Mouse (Mus musculus) forebrain, postnatal 0 days (tissue): ENCODE data around the gene Armc7. TPM values are rescaled to one million over a fixed set of nuclear protein-coding genes. Genes with fewer than 3 reads are reported as not detected.
A peak's percentile ranks its signal among the peaks of the same experiment; 100 is the strongest.

Source experiments
- ATAC-seq: fragments of 200-750 bp; cut with Nextera tagmentation; 2 replicates; pipeline ENCODE4 v1.8.0; 2017; ENCODE audit warnings: mild to moderate bottlenecking, moderate library complexity
- DNase-seq: peaks from one replicate; pipeline ENCODE4 v3.0.0-alpha.2; 2015
- H3K27ac ChIP-seq: fragments of 300-500 bp; sonication (generic); 2 replicates; pipeline ENCODE4 v1.5.1; 2014; ENCODE audit warnings: low read depth, mild to moderate bottlenecking, antibody characterized with exemption, low read length, moderate library complexity, mixed read lengths
- H3K27me3 ChIP-seq: fragments of 300-500 bp; sonication (generic); 2 replicates; pipeline ENCODE4 v1.6.1; 2014; ENCODE audit warnings: mild to moderate bottlenecking, low read length, mixed read lengths; ENCODE audit not compliant: insufficient read depth
- H3K36me3 ChIP-seq: fragments of 300-500 bp; sonication (generic); 2 replicates; pipeline ENCODE4 v1.6.1; 2014; ENCODE audit warnings: mild to moderate bottlenecking, moderate library complexity; ENCODE audit not compliant: insufficient read depth
- H3K4me1 ChIP-seq: fragments of 300-500 bp; sonication (generic); 2 replicates; pipeline ENCODE4 v1.6.1; 2014; ENCODE audit warnings: antibody characterized with exemption; ENCODE audit not compliant: insufficient read depth
- H3K4me2 ChIP-seq: fragments of 300-500 bp; sonication (generic); 2 replicates; pipeline ENCODE4 v1.6.1; 2014; ENCODE audit warnings: low read depth, mild to moderate bottlenecking, moderate library complexity
- H3K4me3 ChIP-seq: fragments of 300-500 bp; sonication (generic); 2 replicates; pipeline ENCODE4 v1.5.1; 2014; ENCODE audit warnings: low read depth, low read length, mixed read lengths
- H3K9ac ChIP-seq: fragments of 300-500 bp; sonication (generic); 2 replicates; pipeline ENCODE4 v1.6.1; 2014; ENCODE audit warnings: mild to moderate bottlenecking
- H3K9me3 ChIP-seq: fragments of 300-500 bp; sonication (generic); 2 replicates; pipeline ENCODE4 v1.6.1; 2016; ENCODE audit warnings: low read length
- CTCF ChIP-seq: sonication (generic); IDR thresholded peaks from 2 replicates; pipeline ENCODE4 v1.5.1; 2016; ENCODE audit warnings: antibody characterized with exemption, control low read depth, low read depth
- WGBS: fragments of 180-500 bp; shearing (Covaris S2); extraction: QIAGEN DNeasy Blood & Tissue Kit; methylation state at CpG from one replicate; pipeline ENCODE4 v1.1.7; 2014; 5-methylcytosine and 5-hydroxymethylcytosine counted together
- polyA plus RNA-seq: library from polyadenylated mRNA; unstranded; fragments of >200 nt; fragmentation: Nextera tagmentation; extraction: Ambion mirVana; gene quantifications from 2 replicates; pipeline ENCODE4 v1.2.1, GENCODE M21; 2015
- total RNA-seq: library from RNA; depleted of rRNA; stranded (reverse); fragments of >200 nt; gene quantifications from 2 replicates; pipeline ENCODE4 v1.2.3, GENCODE M21; 2014

The Armc7 gene
- total and polyA plus RNA-seq, 2 experiments from 2014 or later: 11.2 TPM

GRCm38 (mm10) chr11:115433342-115433741, 42.1 kb upstream of the Armc7 start:
- DNase-seq (no peak), ATAC-seq (no peak)
- Histone ChIP-seq H3K9ac (no peak overlapping the region), H3K27me3 (no peaks in the 10 kb centered on the region), H3K27ac (no peak overlapping the region), H3K36me3 (peaks cover 38% of the 10 kb centered on the region), H3K4me3 (no peak overlapping the region), H3K4me2 (no peak overlapping the region), H3K4me1 (peaks cover 5% of the 10 kb centered on the region; the same call in 1 of the 2 replicates), H3K9me3 (no peaks in the 10 kb centered on the region)
- 78% methylated on average over 6 of the region's 6 CpGs for WGBS
- TF ChIP-seq CTCF: no peak

- ATAC-seq: peak; percentile 76
- no peak overlapping the region for H3K27ac ChIP-seq
- 5% methylated on average over 31 of the region's 31 CpGs for WGBS
- no peak for TF ChIP-seq CTCF
- peak overlapping the region; percentile 48 for H3K4me2 ChIP-seq
- peaks cover 22% of the 10 kb centered on the region for H3K36me3 ChIP-seq
- H3K27me3 ChIP-seq: no peaks in the 10 kb centered on the region
- H3K4me1 ChIP-seq: peaks cover 5% of the 10 kb centered on the region; the same call in 1 of the 2 replicates
- peak overlapping the region; percentile 18 for H3K4me3 ChIP-seq
- DNase-seq: peak; percentile 65
- H3K9ac ChIP-seq: peak overlapping the region; percentile 42
- H3K9me3 ChIP-seq: no peaks in the 10 kb centered on the region
Observed at GRCm38 (mm10) chr11:115435596-115436337, 39.7 kb upstream of the Armc7 start.

- TF ChIP-seq CTCF: no peak
- no peak overlapping the region for H3K4me2 ChIP-seq
- H3K27me3 ChIP-seq: no peaks in the 10 kb centered on the region
- ATAC-seq (no peak), DNase-seq (no peak)
- peaks cover 4% of the 10 kb centered on the region; the same call in 1 of the 2 replicates for H3K36me3 ChIP-seq
- H3K27ac ChIP-seq: no peak overlapping the region
- WGBS: 77% methylated on average over 5 of the region's 5 CpGs
- H3K4me3 ChIP-seq: no peak overlapping the region
- no peak overlapping the region for H3K9ac ChIP-seq
- H3K4me1 ChIP-seq: peaks cover 5% of the 10 kb centered on the region; the same call in 1 of the 2 replicates
- no peaks in the 10 kb centered on the region for H3K9me3 ChIP-seq
Observed at GRCm38 (mm10) chr11:115437571-115438122, 37.8 kb upstream of the Armc7 start.

- WGBS: 88% methylated on average over 3 of the region's 3 CpGs
- no peak overlapping the region for H3K4me2 ChIP-seq
- H3K36me3 ChIP-seq: no peaks in the 10 kb centered on the region
- ATAC-seq (no peak), DNase-seq (no peak)
- H3K9me3 ChIP-seq: no peaks in the 10 kb centered on the region
- no peak for TF ChIP-seq CTCF
- no peaks in the 10 kb centered on the region for H3K27me3 ChIP-seq
- peaks cover 5% of the 10 kb centered on the region; the same call in 1 of the 2 replicates for H3K4me1 ChIP-seq
- H3K4me3 ChIP-seq: no peak overlapping the region
- H3K9ac ChIP-seq: no peak overlapping the region
- no peak overlapping the region for H3K27ac ChIP-seq
Observed at GRCm38 (mm10) chr11:115439326-115439725, 36.1 kb upstream of the Armc7 start.

- Histone ChIP-seq H3K27me3 (no peaks in the 10 kb centered on the region), H3K4me2 (no peak within 1 kb of the TSS), H3K9ac (no peak within 1 kb of the TSS), H3K27ac (no peak within 1 kb of the TSS), H3K4me1 (peaks cover 5% of the 10 kb centered on the region; the same call in 1 of the 2 replicates), H3K4me3 (no peak within 1 kb of the TSS), H3K9me3 (no peaks in the 10 kb centered on the region), H3K36me3 (no peaks in the 10 kb centered on the region)
- WGBS: 97% methylated on average over 9 of the region's 9 CpGs
- ATAC-seq (no peak), DNase-seq (no peak)
- TF ChIP-seq CTCF: peak; percentile 37
Observed at GRCm38 (mm10) chr11:115439906-115440595, 35.4 kb upstream of the Armc7 start, which contains the start of gene Trim80. Gene Trim80, plus strand, starts transcription at chr11:115440545.

- H3K4me1 ChIP-seq: no peaks in the 10 kb centered on the region
- TF ChIP-seq CTCF: no peak
- WGBS: 56% methylated on average over 15 of the region's 15 CpGs
Observed at GRCm38 (mm10) chr11:115441417-115441816, 34.0 kb upstream of the Armc7 start.

GRCm38 (mm10) chr11:115446906-115447305, 28.6 kb upstream of the Armc7 start:
- no peak for TF ChIP-seq CTCF
- no peaks in the 10 kb centered on the region for H3K27me3 ChIP-seq
- H3K4me1 ChIP-seq: no peaks in the 10 kb centered on the region
- H3K9ac ChIP-seq: no peak overlapping the region
- H3K27ac ChIP-seq: no peak overlapping the region
- H3K9me3 ChIP-seq: no peaks in the 10 kb centered on the region
- DNase-seq (no peak), ATAC-seq (no peak)
- H3K4me3 ChIP-seq: no peak overlapping the region
- no peaks in the 10 kb centered on the region for H3K36me3 ChIP-seq
- 87% methylated on average over 3 of the region's 3 CpGs for whole genome bisulfite sequencing
- H3K4me2 ChIP-seq: no peak overlapping the region

More at GRCm38 (mm10) chr11:115441417-115441816, 34.0 kb upstream of the Armc7 start:
- Histone ChIP-seq H3K4me3 (no peak overlapping the region), H3K27ac (no peak overlapping the region), H3K27me3 (no peaks in the 10 kb centered on the region), H3K36me3 (no peaks in the 10 kb centered on the region), H3K4me2 (no peak overlapping the region), H3K9me3 (no peaks in the 10 kb centered on the region), H3K9ac (no peak overlapping the region)
- no peak for DNase-seq
- ATAC-seq: no peak
